Mouse (Mus musculus): Measurements from ENCODE around the gene Zfp423.

- TF ChIP-seq POLR2A (IDR thresholded peaks at IDR 0.05; ENCODE audit: control insufficient read depth, extremely low read depth, insufficient read depth, low read length, poor library complexity) (no peak), CTCF (IDR thresholded peaks at IDR 0.05; ENCODE audit: borderline replicate concordance, control insufficient read depth, extremely low read depth, insufficient read depth, low read length, poor library complexity) (no peak)
These were observed 1.4 kb downstream of the Zfp423 start for GRCm38 (mm10) chr8:87957871-87958450.
